Mouse (Mus musculus) cerebellum, adult 2 months (tissue): ENCODE data around the gene Mettl8. TPM values are rescaled to one million over a fixed set of nuclear protein-coding genes. Genes with fewer than 3 reads are reported as not detected.
A peak's percentile ranks its signal among the peaks of the same experiment; 100 is the strongest.

ENCODE experiments used
- DNase-seq, 2 experiments: peaks; one replicate each; pipeline ENCODE4 v3.0.0; 2021
- H3K27ac ChIP-seq: fragments of 200-500 bp; 2 replicates; pipeline ENCODE4 v1.5.1; 2012; ENCODE audit warnings: low read length, control low read depth, inconsistent platforms; ENCODE audit not compliant: insufficient read depth
- H3K27me3 ChIP-seq: fragments of 200-500 bp; 2 replicates; pipeline ENCODE4 v1.6.1; 2012; ENCODE audit warnings: inconsistent platforms, mild to moderate bottlenecking, low read length, moderate library complexity; ENCODE audit not compliant: control insufficient read depth, insufficient read depth
- H3K4me1 ChIP-seq: fragments of 200-500 bp; 2 replicates; pipeline ENCODE4 v1.6.1; 2011; ENCODE audit warnings: low read length; ENCODE audit not compliant: control insufficient read depth, insufficient read depth
- H3K4me3 ChIP-seq: fragments of 200-500 bp; replicated peaks from 2 replicates; pipeline ENCODE3; 2011; ENCODE audit warnings: mild to moderate bottlenecking, low read depth, low read length, control low read depth; ENCODE audit not compliant: insufficient read depth
- CTCF ChIP-seq: fragments of 200-500 bp; IDR thresholded peaks from 2 replicates; pipeline ENCODE4 v1.5.1; 2011; ENCODE audit warnings: low read depth, mild to moderate bottlenecking, control low read depth, low read length, moderate library complexity, borderline replicate concordance; ENCODE audit not compliant: insufficient read depth
- POLR2A ChIP-seq: fragments of 200-500 bp; IDR thresholded peaks from 2 replicates; pipeline ENCODE4 v1.6.1; 2011; ENCODE audit warnings: low read length, control low read depth, borderline replicate concordance; ENCODE audit not compliant: insufficient read depth
- WGBS: fragments of 180-500 bp; shearing (Covaris S2); methylation state at CpG from one replicate; pipeline ENCODE4 v1.1.7; 2018; 5-methylcytosine and 5-hydroxymethylcytosine counted together
- polyA plus RNA-seq: library from polyadenylated mRNA; depleted of rRNA; stranded (reverse); fragments of >200 nt; gene quantifications from 2 replicates; pipeline ENCODE4 v1.2.3, GENCODE M21; 2012

The Mettl8 gene
- polyA plus RNA-seq, 1 experiment = 14.6 TPM

DNA sequence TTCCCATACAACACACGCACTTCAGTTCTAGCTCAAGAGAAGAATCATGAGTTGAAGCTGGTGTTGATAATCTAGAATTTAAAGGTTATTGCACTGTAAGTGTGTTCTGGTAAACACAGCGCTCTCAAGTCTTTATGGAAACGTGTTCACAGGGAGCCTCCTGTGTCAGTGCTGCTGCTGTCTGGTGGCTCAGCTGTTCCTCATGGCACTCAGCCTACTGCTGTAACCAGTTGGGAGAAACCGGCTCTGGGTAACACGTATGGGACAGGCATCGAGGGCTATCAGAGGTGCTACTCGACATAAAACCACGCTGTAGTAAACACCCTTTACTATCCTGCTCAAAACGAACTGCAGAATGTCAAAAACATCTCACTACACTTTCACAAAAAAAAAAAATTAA is 36.1 kb downstream of the Mettl8 start:
- no peak overlapping the region for H3K27ac ChIP-seq
- no peaks in the 10 kb centered on the region for H3K27me3 ChIP-seq
- WGBS = 23% methylated on average over 9 of the region's 9 CpGs
- peaks cover 4% of the 10 kb centered on the region for H3K4me1 ChIP-seq
- no peak for TF ChIP-seq POLR2A
- no peak for TF ChIP-seq CTCF
- H3K4me3 ChIP-seq = no peak overlapping the region
- DNase-seq = peak; percentile 29 to 40

- 94% methylated on average over 7 of the region's 7 CpGs for WGBS
- no peak overlapping the region for H3K27ac ChIP-seq
- no peak overlapping the region for H3K4me3 ChIP-seq
- no peaks in the 10 kb centered on the region for H3K4me1 ChIP-seq
- TF ChIP-seq CTCF = no peak
- no peak for TF ChIP-seq POLR2A
- H3K27me3 ChIP-seq = no peaks in the 10 kb centered on the region
- DNase-seq = no peak
Observed at GRCm38 (mm10) chr2:71013521-71013920, 41.9 kb downstream of the Mettl8 start.

DNA sequence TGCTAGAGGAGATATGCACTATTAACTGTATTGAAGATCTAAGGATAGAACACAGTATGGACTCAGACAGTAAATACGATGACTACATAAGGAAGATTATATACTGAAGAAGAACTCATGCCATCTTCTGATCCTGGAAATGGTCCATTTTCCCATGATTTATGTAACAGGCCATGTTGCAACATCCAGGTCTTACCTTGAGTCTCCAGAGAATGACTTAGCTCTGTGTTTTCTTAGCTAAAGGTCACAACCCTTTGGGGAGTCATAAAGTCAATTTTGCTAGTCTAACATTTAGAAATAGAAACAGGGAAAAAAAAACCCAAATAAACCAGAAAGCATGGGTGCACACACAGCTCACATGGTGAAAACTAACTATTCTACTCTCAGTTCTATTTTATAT is 43.6 kb downstream of the Mettl8 start:
- no peak for DNase-seq
- TF ChIP-seq CTCF = no peak
- no peak for TF ChIP-seq POLR2A
- Histone ChIP-seq H3K4me3 (no peak overlapping the region), H3K4me1 (no peaks in the 10 kb centered on the region), H3K27ac (no peak overlapping the region), H3K27me3 (no peaks in the 10 kb centered on the region)
- WGBS = 94% methylated on average over 1 of the region's 1 CpGs

DNA sequence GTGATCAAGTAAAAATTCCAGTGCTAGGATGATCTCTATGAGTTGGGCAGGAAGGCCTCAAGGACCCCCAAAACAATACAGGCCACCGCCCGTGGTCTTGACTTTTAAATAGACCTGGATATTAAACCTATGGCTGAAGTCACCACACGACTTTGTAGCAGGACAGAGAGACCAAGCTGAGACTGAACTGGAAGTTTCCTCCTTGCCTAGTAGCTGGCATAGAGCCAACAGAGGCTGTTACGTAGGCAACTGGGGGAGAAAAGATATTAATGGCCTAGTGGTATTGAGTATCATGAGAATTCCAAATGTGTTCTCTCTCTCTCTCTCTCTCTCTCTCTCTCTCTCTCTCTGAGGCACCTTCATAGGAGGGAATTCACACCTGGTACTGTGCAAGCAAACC is 51.0 kb downstream of the Mettl8 start:
- no peak overlapping the region for H3K4me3 ChIP-seq
- DNase-seq = no peak
- TF ChIP-seq CTCF = no peak
- no peaks in the 10 kb centered on the region for H3K27me3 ChIP-seq
- WGBS = 65% methylated on average over 4 of the region's 4 CpGs
- H3K4me1 ChIP-seq = no peaks in the 10 kb centered on the region
- H3K27ac ChIP-seq = no peak overlapping the region

DNA sequence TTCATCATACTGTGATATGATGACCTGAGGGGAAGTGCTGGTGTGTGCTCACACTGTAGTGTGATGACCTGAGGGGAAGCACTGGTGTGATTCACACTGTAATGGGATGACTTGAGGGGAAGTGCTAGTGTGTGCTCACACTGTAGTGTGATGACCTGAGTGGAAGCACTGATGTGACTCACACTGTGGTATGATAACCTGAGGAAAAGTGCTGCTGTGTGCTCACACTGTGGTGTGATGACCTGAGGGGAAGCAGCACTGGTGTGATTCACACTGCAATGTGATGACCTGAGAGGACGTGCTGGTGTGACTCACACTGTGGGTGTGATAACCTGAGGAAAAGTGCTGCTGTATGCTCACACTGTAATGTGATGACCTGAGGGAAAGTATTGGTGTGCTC is 52.9 kb downstream of the Mettl8 start:
- Histone ChIP-seq H3K27me3 (no peaks in the 10 kb centered on the region), H3K27ac (no peak overlapping the region), H3K4me1 (no peaks in the 10 kb centered on the region), H3K4me3 (no peak overlapping the region)
- DNase-seq = no peak
- no peak for TF ChIP-seq CTCF
- TF ChIP-seq POLR2A = no peak
- 85% methylated on average over 1 of the region's 1 CpGs for WGBS

DNA sequence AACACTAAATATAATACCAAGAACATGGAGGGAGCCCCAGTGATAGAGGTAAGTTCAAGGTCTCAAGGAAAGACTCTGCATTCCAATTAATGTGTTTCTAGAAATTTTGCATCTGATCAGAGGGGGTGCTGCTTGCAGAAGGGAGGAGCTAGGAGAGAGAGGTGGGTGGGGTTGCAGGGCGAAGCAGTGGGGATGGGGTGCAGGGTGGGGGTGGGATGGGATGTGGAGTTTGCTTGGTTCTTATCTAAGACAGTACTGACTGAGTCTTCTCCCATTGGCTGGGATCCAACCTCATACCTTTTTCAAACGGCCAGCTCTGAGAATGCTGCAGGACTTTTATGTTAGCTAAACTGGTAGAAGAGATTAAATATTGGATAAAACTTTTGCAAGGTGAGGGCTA is 56.6 kb downstream of the Mettl8 start:
- peaks cover 7% of the 10 kb centered on the region for H3K4me1 ChIP-seq
- no peak overlapping the region for H3K4me3 ChIP-seq
- TF ChIP-seq POLR2A (no peak), CTCF (no peak)
- H3K27me3 ChIP-seq = no peaks in the 10 kb centered on the region
- H3K27ac ChIP-seq = no peak overlapping the region
- WGBS = 54% methylated on average over 2 of the region's 2 CpGs
- DNase-seq = no peak

DNA sequence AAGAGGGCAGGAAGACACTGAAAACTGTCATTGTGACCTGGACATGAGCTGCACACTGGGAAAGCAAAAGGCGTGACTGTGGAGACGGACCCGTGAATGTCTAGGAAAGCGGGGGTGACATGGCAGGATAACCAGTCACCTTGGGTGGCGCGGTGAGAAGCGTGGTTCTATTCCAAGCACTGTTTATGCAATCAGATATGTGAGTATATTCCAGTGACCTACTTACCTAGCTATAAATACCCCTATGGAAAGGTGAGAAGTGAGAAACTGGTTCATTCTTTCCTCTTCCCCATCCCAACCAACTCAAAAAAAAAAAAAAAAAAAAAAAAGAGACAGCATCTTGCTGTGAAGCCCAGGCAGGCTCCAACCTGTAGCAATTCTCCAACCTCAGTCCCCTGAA is 58.9 kb downstream of the Mettl8 start:
- H3K4me3 ChIP-seq = peak overlapping the region; percentile 39
- no peaks in the 10 kb centered on the region for H3K27me3 ChIP-seq
- H3K4me1 ChIP-seq = peaks cover 11% of the 10 kb centered on the region
- 17% methylated on average over 7 of the region's 7 CpGs for WGBS
- no peak for TF ChIP-seq CTCF
- TF ChIP-seq POLR2A = no peak
- H3K27ac ChIP-seq = peak overlapping the region; percentile 58
- peak; percentile 58 to 72 for DNase-seq

- 92% methylated on average over 4 of the region's 4 CpGs for WGBS
- peaks cover 11% of the 10 kb centered on the region for H3K4me1 ChIP-seq
Observed at GRCm38 (mm10) chr2:70995900-70996299, 59.5 kb downstream of the Mettl8 start.

More at GRCm38 (mm10) chr2:70995900-70996299, 59.5 kb downstream of the Mettl8 start:
- Histone ChIP-seq H3K27ac (peak overlapping the region; percentile 58; the same call in 1 of the 2 replicates), H3K4me3 (no peak overlapping the region), H3K27me3 (no peaks in the 10 kb centered on the region)
- no peak for TF ChIP-seq CTCF
- no peak for TF ChIP-seq POLR2A
- no peak for DNase-seq
